ENCODE assay signal across 8 mouse cellular contexts in genomic region chr11:6527256-6528185, GRCm38 (mm10). TPM values are rescaled to one million over a fixed set of nuclear protein-coding genes. Genes with fewer than 3 reads are reported as not detected.
DNase-seq lines count a peak whose midpoint lies in the region; ATAC-seq and TF ChIP-seq lines count a peak whose summit lies in the region.

No protein-coding gene starts in this region.

- H3K79me2 ChIP-seq in heart, adult 2 months (replicated peaks; ENCODE audit: control insufficient read depth, insufficient read depth, low read length): no peaks in the 10 kb centered on the region
- peaks cover 26% of the 10 kb centered on the region for H3K79me2 ChIP-seq in CH12.LX (replicated peaks; ENCODE audit: control insufficient read depth, extremely low read depth, insufficient read depth, poor library complexity, severe bottlenecking)

- H3K27ac ChIP-seq in heart, adult 2 months: peak overlapping the region; percentile 87
- peak overlapping the region; percentile 82 for H3K27ac ChIP-seq in CH12.LX (ENCODE audit: insufficient read depth, low read depth)
- H3K27ac ChIP-seq in forebrain, embryonic 10.5 days: peak overlapping the region; percentile 93
- H3K27ac ChIP-seq in liver, embryonic 12.5 days: peak overlapping the region; percentile 86

- peak overlapping the region; percentile 38 for H3K4me2 ChIP-seq in CH12.LX (ENCODE audit: insufficient read depth, low read depth, poor library complexity, severe bottlenecking)
- H3K4me2 ChIP-seq in liver, embryonic 12.5 days: peak overlapping the region; percentile 87

- no peak for TF ChIP-seq RAD21 in CH12.LX (IDR thresholded peaks at IDR 0.05; ENCODE audit: low read depth, low read length)

- H3K27me3 ChIP-seq in heart, adult 2 months (ENCODE audit: control insufficient read depth, insufficient read depth, low read length): no peaks in the 10 kb centered on the region
- no peaks in the 10 kb centered on the region for H3K27me3 ChIP-seq in CH12.LX (replicated peaks)
- no peaks in the 10 kb centered on the region for H3K27me3 ChIP-seq in forebrain, embryonic 10.5 days (ENCODE audit: poor library complexity, severe bottlenecking)
- no peaks in the 10 kb centered on the region for H3K27me3 ChIP-seq in liver, embryonic 12.5 days (replicated peaks)

- TF ChIP-seq EP300 in heart, adult 2 months (IDR thresholded peaks at IDR 0.05; ENCODE audit: insufficient read depth, low read depth, low read length): no peak
- no peak for TF ChIP-seq EP300 in CH12.LX (IDR thresholded peaks at IDR 0.05; ENCODE audit: low read length)

- WGBS in heart, adult 2 months: 22% methylated on average over 10 of the region's 10 CpGs
- WGBS in forebrain, embryonic 10.5 days: 25% methylated on average over 10 of the region's 10 CpGs
- WGBS in liver, embryonic 12.5 days (ENCODE audit: insufficient replicate concordance): 6% methylated on average over 10 of the region's 10 CpGs

- peaks cover 5% of the 10 kb centered on the region for H3K9me3 ChIP-seq in CH12.LX (replicated peaks; ENCODE audit: low read length)
- H3K9me3 ChIP-seq in forebrain, embryonic 10.5 days: no peaks in the 10 kb centered on the region
- H3K9me3 ChIP-seq in liver, embryonic 12.5 days (replicated peaks): no peaks in the 10 kb centered on the region

- peaks cover 2% of the 10 kb centered on the region; the same call in 1 of the 2 replicates for H3K4me1 ChIP-seq in heart, adult 2 months (ENCODE audit: control insufficient read depth, insufficient read depth, low read length)
- peaks cover 16 to 46% of the 10 kb centered on the region in 2 experiments for H3K4me1 ChIP-seq in CH12.LX (ENCODE audit: control insufficient read depth in 1 of 2, insufficient read depth in 2 of 2)
- peaks cover 33% of the 10 kb centered on the region for H3K4me1 ChIP-seq in forebrain, embryonic 10.5 days
- peaks cover 31% of the 10 kb centered on the region for H3K4me1 ChIP-seq in liver, embryonic 12.5 days

- ATAC-seq in liver, embryonic 12.5 days: peak; percentile 12; the same call in 1 of the 2 replicates

- peaks cover 5% of the 10 kb centered on the region; the same call in 1 of the 2 replicates for H3K36me3 ChIP-seq in heart, adult 2 months (ENCODE audit: control insufficient read depth, insufficient read depth, low read length)
- peaks cover 25 to 34% of the 10 kb centered on the region in 2 experiments for H3K36me3 ChIP-seq in CH12.LX (replicated peaks in 1 of 2; ENCODE audit: control insufficient read depth in 1 of 2, insufficient read depth in 1 of 2, low read length in 1 of 2)
- H3K36me3 ChIP-seq in forebrain, embryonic 10.5 days (replicated peaks): peaks cover 46% of the 10 kb centered on the region
- H3K36me3 ChIP-seq in liver, embryonic 12.5 days: peaks cover 40% of the 10 kb centered on the region

- H3K4me3 ChIP-seq in heart, adult 2 months: peak overlapping the region; percentile 62
- H3K4me3 ChIP-seq in CH12.LX (replicated peaks in 1 of 3; ENCODE audit: low read depth in 2 of 3, low read length in 2 of 3, poor library complexity in 1 of 3): peak overlapping the region; percentile 72 to 91 (median 76)
- H3K4me3 ChIP-seq in forebrain, embryonic 10.5 days: peak overlapping the region; percentile 73
- peak overlapping the region; percentile 72 for H3K4me3 ChIP-seq in liver, embryonic 12.5 days

- dilution Hi-C loops in CH12.LX (cut with MboI; ENCODE audit: extremely low pct_ligation_motif_present, extremely low pct_unique_long_range_greater_than_20kb, low sequenced_read_pairs): no loop called here

- no peak for TF ChIP-seq CTCF in heart, adult 2 months (IDR thresholded peaks at IDR 0.05)
- TF ChIP-seq CTCF in CH12.LX (conservative IDR thresholded peaks at IDR 0.05 in 1 of 2, IDR thresholded peaks at IDR 0.05 in 1 of 2; ENCODE audit: low read depth in 2 of 2, low read length in 2 of 2): no peak

- TF ChIP-seq POLR2A in heart, adult 2 months (IDR thresholded peaks at IDR 0.05; ENCODE audit: insufficient read depth, low read depth, low read length): no peak
- TF ChIP-seq POLR2A in CH12.LX (IDR thresholded peaks at IDR 0.05; ENCODE audit: low read depth, low read length): no peak; the same call in 1 of the 2 replicates

- intact Hi-C loops in heart, adult 2 months (cut with DNase I): loop anchor here (5.0 kb wide), 2 partner anchors 50 to 100 kb away; partner anchors contain the start of genes Purb and Tbrg4
- intact Hi-C loops in heart, postnatal 36 days (cut with DNase I): loop anchor here (5.0 kb wide), 2 partner anchors 50 to 100 kb away; partner anchors contain the start of genes Purb and Tbrg4
- intact Hi-C loops in left cerebral cortex, postnatal 36 days (cut with DNase I): loop anchor here (5.0 kb wide), 1 partner anchor 50 kb away; the partner anchor contains the start of gene Purb

- H3K9ac ChIP-seq in heart, adult 2 months (ENCODE audit: low read depth, low read length): peak overlapping the region; percentile 76
- H3K9ac ChIP-seq in CH12.LX (ENCODE audit: insufficient read depth, low read depth): peak overlapping the region; percentile 98
- peak overlapping the region; percentile 86 for H3K9ac ChIP-seq in liver, embryonic 12.5 days

- in situ Hi-C loops in CH12.LX (cut with MboI; ENCODE audit: low pct_ligation_motif_present, low pct_unique_long_range_greater_than_20kb, low sequenced_read_pairs): no loop called here

- DNase-seq in heart, adult 2 months: no peak
- DNase-seq in heart, postnatal 36 days: no peak
- DNase-seq in CH12.LX (ENCODE audit: extremely low read depth): peak; percentile 62
- no peak for DNase-seq in forebrain, embryonic 10.5 days (ENCODE audit: extremely low spot score, low spot score)
- DNase-seq in left cerebral cortex, postnatal 36 days (ENCODE audit: low spot score in 2 of 2): no peak
- DNase-seq in frontal cortex, postnatal 36 days (ENCODE audit: low spot score in 2 of 2): no peak
- DNase-seq in layer of hippocampus, adult 9-11 months: no peak

TF ChIP-seq in CH12.LX, 34 proteins besides CTCF, POLR2A, EP300 and RAD21 (continues in another document):
- 0 out of 2 replicates have a peak, but pooled peaks have one; percentile 3 for TF ChIP-seq TBP (conservative IDR thresholded peaks at IDR 0.05; ENCODE audit: low read depth, low read length)
- TF ChIP-seq HCFC1 (IDR thresholded peaks at IDR 0.05; ENCODE audit: low read depth, low read length): peak; percentile 18; the same call in 1 of the 2 replicates
- no peak; the same call in 1 of the 2 replicates for TF ChIP-seq TCF12 (IDR thresholded peaks at IDR 0.05; ENCODE audit: low read depth, low read length)
- TF ChIP-seq MEF2A (IDR thresholded peaks at IDR 0.05; ENCODE audit: borderline replicate concordance, low read depth, low read length): no peak
- TF ChIP-seq ZC3H11A (IDR thresholded peaks at IDR 0.05; ENCODE audit: low read depth, low read length): no peak
- TF ChIP-seq ZNF384 (IDR thresholded peaks at IDR 0.05; ENCODE audit: low read depth, low read length): peak; percentile 66; the same call in 1 of the 2 replicates
- peak; percentile 79; the same call in 1 of the 2 replicates for TF ChIP-seq CHD1 (IDR thresholded peaks at IDR 0.05; ENCODE audit: low read depth, low read length)
- TF ChIP-seq JUND (conservative IDR thresholded peaks at IDR 0.05; ENCODE audit: low read depth, low read length): no peak
- no peak for TF ChIP-seq USF1 (IDR thresholded peaks at IDR 0.05; ENCODE audit: low read depth, low read length)
- TF ChIP-seq UBTF (IDR thresholded peaks at IDR 0.05; ENCODE audit: low read depth, low read length): no peak
- TF ChIP-seq KAT2A (IDR thresholded peaks at IDR 0.05; ENCODE audit: insufficient replicate concordance, low read length): no peak
- TF ChIP-seq NELFE (IDR thresholded peaks at IDR 0.05; ENCODE audit: low read depth, low read length): no peak
- TF ChIP-seq CHD2 (IDR thresholded peaks at IDR 0.05; ENCODE audit: low read length): no peak
- TF ChIP-seq E2F4 (IDR thresholded peaks at IDR 0.05; ENCODE audit: insufficient replicate concordance, low read depth, low read length): no peak
- no peak for TF ChIP-seq PAX5 (IDR thresholded peaks at IDR 0.05; ENCODE audit: low read length)
- peak; percentile 95 for TF ChIP-seq MYC (IDR thresholded peaks at IDR 0.05; ENCODE audit: low read depth, low read length)
- TF ChIP-seq GABPA (IDR thresholded peaks at IDR 0.05; ENCODE audit: insufficient replicate concordance, low read depth, low read length): no peak
- peak; percentile 86 for TF ChIP-seq MXI1 (IDR thresholded peaks at IDR 0.05; ENCODE audit: low read depth, low read length)

RNA-seq across cellular contexts. Expression of gene Myo1g, which starts 6.8 kb away (rescaled TPM):
- 1 to 10 TPM; 1.4 TPM for total RNA-seq in heart, adult 2 months (2021)
- polyA plus RNA-seq in heart, adult 2 months (2012; rRNA removed): 4.1 and 7.2 TPM in 2 replicates
- 1 to 10 TPM; 1.2 to 2.2 TPM for total RNA-seq in heart, postnatal 36 days (2021)
- total RNA-seq in CH12.LX (2012; rRNA removed) (279 and 335 TPM in 2 replicates), CH12.LX (2014; rRNA removed) (265 and 268 TPM in 2 replicates)
- 279 and 284 TPM in 2 replicates for polyA plus RNA-seq in CH12.LX (2012; ENCODE audit: insufficient read length, low read depth)
- polyA plus RNA-seq in forebrain, embryonic 10.5 days (2016; fragmentation: Nextera tagmentation; extraction: Ambion mirVana): 0.97 and 1.0 TPM in 2 replicates
- 5.8 and 6.2 TPM in 2 replicates for polyA plus RNA-seq in liver, embryonic 12.5 days (2016; fragmentation: Nextera tagmentation; extraction: Ambion mirVana)
- 1 to 10 TPM in 1 of 2 experiments, under 1 TPM in 1; 0.57 to 1.3 TPM for total RNA-seq in left cerebral cortex, postnatal 36 days (2021)

RNA-seq across cellular contexts. Expression of gene Ccm2, which starts 19.2 kb away (rescaled TPM):
- total RNA-seq in heart, adult 2 months (2021): 10 to 100 TPM; 25.6 to 28.5 TPM
- polyA plus RNA-seq in heart, adult 2 months (2012; rRNA removed): 47.8 and 54.1 TPM in 2 replicates
- total RNA-seq in heart, postnatal 36 days (2021): 10 to 100 TPM; 24.1 to 30.2 TPM
- 30.4 and 31.6 TPM in 2 replicates for total RNA-seq in CH12.LX (2012; rRNA removed)
- total RNA-seq in CH12.LX (2014; rRNA removed): 32.7 and 32.9 TPM in 2 replicates
- 29.4 and 34.5 TPM in 2 replicates for polyA plus RNA-seq in CH12.LX (2012; ENCODE audit: insufficient read length, low read depth)
- polyA plus RNA-seq in forebrain, embryonic 10.5 days (2016; fragmentation: Nextera tagmentation; extraction: Ambion mirVana): 99.5 and 107 TPM in 2 replicates
- polyA plus RNA-seq in liver, embryonic 12.5 days (2016; fragmentation: Nextera tagmentation; extraction: Ambion mirVana): 57.9 and 60.0 TPM in 2 replicates
- 10 to 100 TPM; 56.1 to 64.1 TPM for total RNA-seq in left cerebral cortex, postnatal 36 days (2021)

RNA-seq across cellular contexts. Expression of gene Purb, which starts 51.8 kb away (rescaled TPM):
- total RNA-seq in heart, adult 2 months (2021): 10 to 100 TPM; 28.0 to 31.5 TPM
- 5.0 and 9.3 TPM in 2 replicates for polyA plus RNA-seq in heart, adult 2 months (2012; rRNA removed)
- total RNA-seq in heart, postnatal 36 days (2021): 10 to 100 TPM; 32.7 to 35.6 TPM
- total RNA-seq in CH12.LX (2012; rRNA removed): 19.3 and 29.7 TPM in 2 replicates
- total RNA-seq in CH12.LX (2014; rRNA removed): 45.2 and 50.5 TPM in 2 replicates
- polyA plus RNA-seq in CH12.LX (2012; ENCODE audit: insufficient read length, low read depth): 35.0 and 42.4 TPM in 2 replicates
- 16.9 and 18.7 TPM in 2 replicates for polyA plus RNA-seq in forebrain, embryonic 10.5 days (2016; fragmentation: Nextera tagmentation; extraction: Ambion mirVana)
- polyA plus RNA-seq in liver, embryonic 12.5 days (2016; fragmentation: Nextera tagmentation; extraction: Ambion mirVana): 11.2 and 11.6 TPM in 2 replicates
- total RNA-seq in left cerebral cortex, postnatal 36 days (2021): 100 to 1,000 TPM; 283 to 295 TPM

Comparison
In these comparisons a context has a peak if more than half of its experiments do, and no peak if none do; other contexts are left out.
1. RNA of gene Myo1g, which starts 6.8 kb away (total RNA-seq): 265 to 335 TPM in CH12.LX; 1.2 to 2.2 TPM in heart, postnatal 36 days, 1.4 TPM in heart, adult 2 months and 0.57 to 1.3 TPM in left cerebral cortex, postnatal 36 days; every median in the first group is over 10 times any median in the second.
2. RNA of gene Purb, which starts 51.8 kb away (total RNA-seq): 283 to 295 TPM in left cerebral cortex, postnatal 36 days; 19.3 to 50.5 TPM in CH12.LX, 32.7 to 35.6 TPM in heart, postnatal 36 days and 28.0 to 31.5 TPM in heart, adult 2 months; every median in the first group is over 4 times any median in the second.
3. Peak in every context shown above with its lines, with median percentiles within 50 percentile points of each other: H3K27ac ChIP-seq, H3K4me3 ChIP-seq and H3K9ac ChIP-seq.